Comparison of ENCODE assay signal across 20 mouse cellular contexts in the genomic region with DNA sequence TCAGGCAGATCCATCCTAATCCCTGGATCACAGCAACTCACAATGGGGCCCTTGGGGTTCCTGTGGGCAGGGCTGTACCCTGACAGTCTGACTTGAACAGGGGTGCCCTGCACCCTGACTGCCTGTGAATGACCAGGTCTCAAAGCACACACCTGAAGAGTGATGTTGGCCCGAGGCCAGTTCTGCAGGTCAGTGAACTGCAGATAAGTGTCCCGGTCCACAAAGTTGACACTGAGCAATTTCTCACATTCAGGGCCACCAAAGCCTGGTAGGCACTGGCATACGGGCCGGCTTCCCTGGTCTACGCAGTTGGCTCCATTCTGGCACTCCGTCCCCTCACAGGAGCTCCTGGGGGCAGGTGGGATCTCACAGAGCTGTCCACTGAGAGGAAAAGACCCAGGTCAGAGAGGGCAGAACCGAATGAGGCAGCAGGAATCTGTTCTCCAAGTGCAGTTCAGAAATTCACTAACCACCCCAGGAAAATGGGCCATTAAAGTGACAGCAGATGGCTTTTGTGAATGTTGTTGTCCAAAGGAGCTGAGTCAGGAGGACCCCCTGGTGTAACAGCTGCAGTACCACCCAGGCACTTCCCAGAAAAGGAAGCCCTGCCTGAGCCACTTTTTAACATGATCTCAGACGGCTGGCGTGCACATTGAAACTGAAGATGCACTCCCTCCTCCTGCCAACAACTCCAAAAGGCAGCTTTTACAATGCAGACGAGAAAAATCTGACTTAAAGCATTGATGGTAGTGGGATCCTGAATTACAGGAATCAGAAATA. TPM values are rescaled to one million over a fixed set of nuclear protein-coding genes. Genes with fewer than 3 reads are reported as not detected.
DNase-seq lines count a peak whose midpoint lies in the region; ATAC-seq and TF ChIP-seq lines count a peak whose summit lies in the region.
"Had no signal": no experiment of that assay in that cellular context is flagged by ENCODE, and none has a peak within 500 bp of the region (broad histone marks: within the 10 kb centered on the region; RNA-seq: fewer than 3 reads in every experiment).

No protein-coding gene starts in this region.

- peaks cover 12% of the 10 kb centered on the region; the same call in 1 of the 2 replicates for H3K36me3 ChIP-seq in forebrain, postnatal 0 days (ENCODE audit: insufficient read depth)
- 0 out of 2 replicates have a peak, but pooled peaks cover 9% of the 10 kb centered on the region for H3K36me3 ChIP-seq in forebrain, embryonic 14.5 days (ENCODE audit: control insufficient read depth, insufficient read depth, low read length)
- H3K36me3 ChIP-seq: heart, embryonic 15.5 days; limb, embryonic 13.5 days had no signal

- H3K9ac ChIP-seq in forebrain, postnatal 0 days: no peak overlapping the region
- H3K9ac ChIP-seq in forebrain, embryonic 14.5 days (ENCODE audit: low read length): no peak overlapping the region
- H3K9ac ChIP-seq: forebrain, embryonic 12.5 days; heart, embryonic 15.5 days; limb, embryonic 13.5 days had no signal

- peak; percentile 35 for DNase-seq in forebrain, postnatal 0 days
- DNase-seq in forebrain, embryonic 14.5 days (ENCODE audit: low spot score): no peak
- peak; percentile 40 for DNase-seq in layer of hippocampus, adult 11-12 months (ENCODE audit: low spot score)
- no peak for DNase-seq in layer of hippocampus, adult 9-10 months (ENCODE audit: low spot score)
- DNase-seq in right cerebral cortex, postnatal 25 days: peak; percentile 33
- DNase-seq in right cerebral cortex, postnatal 14 days: no peak
- DNase-seq in spleen, postnatal 14 days (ENCODE audit: low spot score in 2 of 2): no peak
- no peak for DNase-seq in retina, embryonic 14.5 days (ENCODE audit: low spot score)
- DNase-seq: adrenal gland, postnatal 36 days; cerebellum, adult 18-20 months; cerebellum, postnatal 25 days; heart, adult 2 months; kidney, adult 11 months; lung, adult 2 months; lung, postnatal 4 days; right cerebral cortex, adult 18-20 months had no signal

- no peak overlapping the region for H3K4me3 ChIP-seq in forebrain, postnatal 0 days (ENCODE audit: low read depth, low read length)
- H3K4me3 ChIP-seq in forebrain, embryonic 14.5 days (ENCODE audit: low read depth, low read length): no peak overlapping the region
- H3K4me3 ChIP-seq: forebrain, embryonic 12.5 days; heart, adult 2 months; heart, embryonic 15.5 days; limb, embryonic 13.5 days had no signal

- no peaks in the 10 kb centered on the region for H3K9me3 ChIP-seq in forebrain, postnatal 0 days (ENCODE audit: low read length)
- H3K9me3 ChIP-seq in forebrain, embryonic 14.5 days (replicated peaks; ENCODE audit: control insufficient read depth, low read length): no peaks in the 10 kb centered on the region
- H3K9me3 ChIP-seq: forebrain, embryonic 12.5 days; heart, embryonic 15.5 days; limb, embryonic 13.5 days had no signal

- H3K4me2 ChIP-seq in forebrain, postnatal 0 days (ENCODE audit: low read depth): no peak overlapping the region
- no peak overlapping the region for H3K4me2 ChIP-seq in forebrain, embryonic 14.5 days (ENCODE audit: low read length)
- H3K4me2 ChIP-seq: forebrain, embryonic 12.5 days; heart, embryonic 15.5 days; limb, embryonic 13.5 days had no signal

- no peaks in the 10 kb centered on the region for H3K27me3 ChIP-seq in forebrain, postnatal 0 days (ENCODE audit: insufficient read depth, low read length)
- H3K27me3 ChIP-seq in forebrain, embryonic 14.5 days (replicated peaks; ENCODE audit: control insufficient read depth, insufficient read depth, low read length): no peaks in the 10 kb centered on the region
- H3K27me3 ChIP-seq: forebrain, embryonic 12.5 days; heart, embryonic 15.5 days; limb, embryonic 13.5 days had no signal

- H3K4me1 ChIP-seq in forebrain, postnatal 0 days (ENCODE audit: insufficient read depth): no peaks in the 10 kb centered on the region
- no peaks in the 10 kb centered on the region for H3K4me1 ChIP-seq in forebrain, embryonic 14.5 days (ENCODE audit: control insufficient read depth, insufficient read depth, low read length)
- H3K4me1 ChIP-seq: forebrain, embryonic 12.5 days; heart, embryonic 15.5 days; limb, embryonic 13.5 days had no signal

- TF ChIP-seq CTCF in forebrain, postnatal 0 days (IDR thresholded peaks at IDR 0.05; ENCODE audit: low read depth): no peak

- H3K27ac ChIP-seq in forebrain, postnatal 0 days (ENCODE audit: low read depth, low read length): no peak overlapping the region
- H3K27ac ChIP-seq in forebrain, embryonic 14.5 days (ENCODE audit: low read depth, low read length): no peak overlapping the region
- H3K27ac ChIP-seq: forebrain, embryonic 12.5 days; heart, adult 2 months; heart, embryonic 15.5 days; limb, embryonic 13.5 days had no signal

- 70% methylated on average over 10 of the region's 10 CpGs for WGBS in forebrain, postnatal 0 days
- WGBS in forebrain, embryonic 14.5 days: 79% methylated on average over 10 of the region's 10 CpGs

- ATAC-seq in forebrain, postnatal 0 days: no peak
- no peak for ATAC-seq in forebrain, embryonic 14.5 days
- ATAC-seq: hindbrain, embryonic 16.5 days had no signal

RNA-seq across cellular contexts. Expression of gene Gm340, which starts 24.2 kb away (rescaled TPM):
- 6.8 and 7.6 TPM in 2 replicates for total RNA-seq in forebrain, postnatal 0 days (2014; rRNA removed)
- polyA plus RNA-seq in forebrain, postnatal 0 days (2015; fragmentation: Nextera tagmentation; extraction: Ambion mirVana): 1.2 and 1.7 TPM in 2 replicates
- 4.0 and 5.7 TPM in 2 replicates for polyA plus RNA-seq in forebrain, embryonic 14.5 days (2014; fragmentation: Nextera tagmentation; extraction: Ambion mirVana)

Comparison
In these comparisons a context has a peak if more than half of its experiments do, and no peak if none do; other contexts are left out.
1. DNase-seq: peak in forebrain, postnatal 0 days (single experiment), layer of hippocampus, adult 11-12 months (single experiment) and right cerebral cortex, postnatal 25 days (single experiment); none in forebrain, embryonic 14.5 days (single experiment), layer of hippocampus, adult 9-10 months (single experiment), right cerebral cortex, postnatal 14 days (single experiment), spleen, postnatal 14 days (0 of 2) and retina, embryonic 14.5 days (single experiment).